Mouse (Mus musculus): ENCODE data around the gene Gatad2a. TPM values are rescaled to one million over a fixed set of nuclear protein-coding genes. Genes with fewer than 3 reads are reported as not detected.

The Gatad2a gene
- polyA plus RNA-seq, 1 experiment from 2014 or later = 52.9 TPM

- H3K4me1 ChIP-seq (ENCODE audit: control insufficient read depth, insufficient read depth, low read length) = no peaks in the 10 kb centered on the region
- 47% methylated on average over 4 of the region's 4 CpGs for WGBS (ENCODE audit: insufficient replicate concordance)
- no peaks in the 10 kb centered on the region for H3K27me3 ChIP-seq (ENCODE audit: control insufficient read depth, insufficient read depth, low read length)
- H3K9ac ChIP-seq (ENCODE audit: low read depth, low read length) = no peak overlapping the region
- no peaks in the 10 kb centered on the region for H3K36me3 ChIP-seq (ENCODE audit: control insufficient read depth, insufficient read depth, low read length)
- no peak overlapping the region for H3K4me3 ChIP-seq (ENCODE audit: low read depth, low read length)
- H3K4me2 ChIP-seq = no peak overlapping the region
- no peaks in the 10 kb centered on the region for H3K9me3 ChIP-seq (replicated peaks; ENCODE audit: control insufficient read depth, low read length)
- ATAC-seq (replicated peaks; ENCODE audit: insufficient number of reproducible peaks, low FRiP score, low TSS enrichment) = no peak
- no peak overlapping the region for H3K27ac ChIP-seq (ENCODE audit: low read depth, low read length)
Observed at GRCm38 (mm10) chr8:69860807-69861206, 135.4 kb downstream of the Gatad2a start.

Other genes with a start within 250 kb of the Gatad2a start
- gene Zfp963, start 246.4 kb downstream of the Gatad2a start, polyA plus RNA-seq (2014; fragmentation: Nextera tagmentation; extraction: Ambion mirVana) = 3.6 and 4.0 TPM in 2 replicates
- 1.8 TPM in 1 of 2 replicates, not detected in the other for gene Gm20422, start 221.5 kb downstream of the Gatad2a start, polyA plus RNA-seq (2014; fragmentation: Nextera tagmentation; extraction: Ambion mirVana)
- 25.6 and 30.9 TPM in 2 replicates for gene Atp13a1, start 205.2 kb downstream of the Gatad2a start, polyA plus RNA-seq (2014; fragmentation: Nextera tagmentation; extraction: Ambion mirVana)
- gene Zfp866, start 205.2 kb downstream of the Gatad2a start, polyA plus RNA-seq (2014; fragmentation: Nextera tagmentation; extraction: Ambion mirVana) = 19.1 and 20.0 TPM in 2 replicates
- gene Gmip, start 187.7 kb downstream of the Gatad2a start, polyA plus RNA-seq (2014; fragmentation: Nextera tagmentation; extraction: Ambion mirVana) = 5.2 and 7.8 TPM in 2 replicates
- gene Lpar2, start 174.0 kb downstream of the Gatad2a start, polyA plus RNA-seq (2014; fragmentation: Nextera tagmentation; extraction: Ambion mirVana) = 0.54 and 0.57 TPM in 2 replicates
- gene Pbx4, start 163.9 kb downstream of the Gatad2a start, polyA plus RNA-seq (2014; fragmentation: Nextera tagmentation; extraction: Ambion mirVana) = 4.0 and 6.0 TPM in 2 replicates
- 0.21 and 0.49 TPM in 2 replicates for gene Cilp2, start 108.7 kb downstream of the Gatad2a start, polyA plus RNA-seq (2014; fragmentation: Nextera tagmentation; extraction: Ambion mirVana)
- gene Tssk6, start 94.2 kb downstream of the Gatad2a start, polyA plus RNA-seq (2014; fragmentation: Nextera tagmentation; extraction: Ambion mirVana) = 1.6 and 1.8 TPM in 2 replicates
- 270 and 275 TPM in 2 replicates for gene Ndufa13, start 93.8 kb downstream of the Gatad2a start, polyA plus RNA-seq (2014; fragmentation: Nextera tagmentation; extraction: Ambion mirVana)
- gene Yjefn3, start 93.7 kb downstream of the Gatad2a start, polyA plus RNA-seq (2014; fragmentation: Nextera tagmentation; extraction: Ambion mirVana) = 5.5 and 7.0 TPM in 2 replicates
- 35.5 and 38.1 TPM in 2 replicates for gene Mau2, start 46.4 kb upstream of the Gatad2a start, polyA plus RNA-seq (2014; fragmentation: Nextera tagmentation; extraction: Ambion mirVana)
- 25.1 and 26.1 TPM in 2 replicates for gene Sugp1, start 46.4 kb upstream of the Gatad2a start, polyA plus RNA-seq (2014; fragmentation: Nextera tagmentation; extraction: Ambion mirVana)
- 1.6 and 2.1 TPM in 2 replicates for gene Tm6sf2, start 76.5 kb upstream of the Gatad2a start, polyA plus RNA-seq (2014; fragmentation: Nextera tagmentation; extraction: Ambion mirVana)
- gene Hapln4, start 87.1 kb upstream of the Gatad2a start, polyA plus RNA-seq (2014; fragmentation: Nextera tagmentation; extraction: Ambion mirVana) = 0.18 and 0.31 TPM in 2 replicates
- 0.11 and 0.16 TPM in 2 replicates for gene Ncan, start 124.5 kb upstream of the Gatad2a start, polyA plus RNA-seq (2014; fragmentation: Nextera tagmentation; extraction: Ambion mirVana)
- 17.0 and 23.4 TPM in 2 replicates for gene Nr2c2ap, start 134.9 kb upstream of the Gatad2a start, polyA plus RNA-seq (2014; fragmentation: Nextera tagmentation; extraction: Ambion mirVana)
- 13.2 and 15.1 TPM in 2 replicates for gene Rfxank, start 142.8 kb upstream of the Gatad2a start, polyA plus RNA-seq (2014; fragmentation: Nextera tagmentation; extraction: Ambion mirVana)
- 45.7 and 46.5 TPM in 2 replicates for gene Borcs8, start 143.1 kb upstream of the Gatad2a start, polyA plus RNA-seq (2014; fragmentation: Nextera tagmentation; extraction: Ambion mirVana)
- 0.21 and 0.39 TPM in 2 replicates for gene Mef2b, start 143.3 kb upstream of the Gatad2a start, polyA plus RNA-seq (2014; fragmentation: Nextera tagmentation; extraction: Ambion mirVana)
- 64.9 and 67.7 TPM in 2 replicates for gene Tmem161a, start 176.0 kb upstream of the Gatad2a start, polyA plus RNA-seq (2014; fragmentation: Nextera tagmentation; extraction: Ambion mirVana)
- 4.8 and 5.2 TPM in 2 replicates for gene Slc25a42, start 215.9 kb upstream of the Gatad2a start, polyA plus RNA-seq (2014; fragmentation: Nextera tagmentation; extraction: Ambion mirVana)
- gene Sugp2, start 237.8 kb upstream of the Gatad2a start, polyA plus RNA-seq (2014; fragmentation: Nextera tagmentation; extraction: Ambion mirVana) = 23.0 and 26.2 TPM in 2 replicates
- gene Armc6, start 238.1 kb upstream of the Gatad2a start, polyA plus RNA-seq (2014; fragmentation: Nextera tagmentation; extraction: Ambion mirVana) = 17.6 and 17.8 TPM in 2 replicates

All from heart, embryonic 11.5 days (tissue).